Mouse (Mus musculus) limb, embryonic 14.5 days (tissue): ENCODE data around the gene Srrm4. TPM values are rescaled to one million over a fixed set of nuclear protein-coding genes. Genes with fewer than 3 reads are reported as not detected.

Source experiments
- ATAC-seq: fragments of 200-750 bp; cut with Nextera tagmentation; 2 replicates; pipeline ENCODE4 v1.8.0; 2017; ENCODE audit warnings: low read depth, moderate number of reproducible peaks, moderate TSS enrichment; ENCODE audit not compliant: low FRiP score
- DNase-seq: peaks from one replicate; pipeline ENCODE4 v3.0.0-alpha.2; 2015; ENCODE audit warnings: low spot score
- H3K27ac ChIP-seq: fragments of 300-500 bp; sonication (generic); replicated peaks from 2 replicates; pipeline ENCODE4 v1.5.1; 2014; ENCODE audit warnings: low read depth, mild to moderate bottlenecking, low read length, moderate library complexity, mixed read lengths
- H3K27me3 ChIP-seq: fragments of 300-500 bp; sonication (generic); 2 replicates; pipeline ENCODE4 v1.6.1; 2014; ENCODE audit warnings: low read length, mixed read lengths; ENCODE audit not compliant: control insufficient read depth, insufficient read depth
- H3K36me3 ChIP-seq: fragments of 300-500 bp; sonication (generic); 2 replicates; pipeline ENCODE4 v1.6.1; 2014; ENCODE audit warnings: mild to moderate bottlenecking, low read length, moderate library complexity, mixed read lengths; ENCODE audit not compliant: control insufficient read depth, insufficient read depth
- H3K4me1 ChIP-seq: fragments of 300-500 bp; sonication (generic); 2 replicates; pipeline ENCODE4 v1.6.1; 2014; ENCODE audit warnings: antibody characterized with exemption, low read length, mixed read lengths; ENCODE audit not compliant: control insufficient read depth, insufficient read depth
- H3K4me2 ChIP-seq: fragments of 300-500 bp; sonication (generic); replicated peaks from 2 replicates; pipeline ENCODE4 v1.6.1; 2014; ENCODE audit warnings: low read depth, mild to moderate bottlenecking, low read length, moderate library complexity; ENCODE audit not compliant: severe bottlenecking
- H3K4me3 ChIP-seq: fragments of 300-500 bp; sonication (generic); replicated peaks from 2 replicates; pipeline ENCODE4 v1.5.1; 2014; ENCODE audit warnings: low read length
- H3K9ac ChIP-seq: fragments of 300-500 bp; sonication (generic); 2 replicates; pipeline ENCODE4 v1.6.1; 2014; ENCODE audit warnings: mild to moderate bottlenecking, low read depth, low read length, moderate library complexity; ENCODE audit not compliant: severe bottlenecking
- H3K9me3 ChIP-seq: fragments of 300-500 bp; sonication (generic); 2 replicates; pipeline ENCODE4 v1.6.1; 2016; ENCODE audit warnings: low read length; ENCODE audit not compliant: control insufficient read depth
- POLR2A ChIP-seq: fragments of 200-500 bp; IDR thresholded peaks from 2 replicates; pipeline ENCODE4 v1.8.0; 2012; ENCODE audit warnings: inconsistent platforms, mild to moderate bottlenecking, moderate library complexity, borderline replicate concordance; ENCODE audit not compliant: insufficient read depth, insufficient read length; ENCODE audit errors: extremely low read depth
- WGBS: fragments of 180-500 bp; shearing (Covaris S2); extraction: QIAGEN DNeasy Blood & Tissue Kit; methylation state at CpG from one replicate; pipeline ENCODE4 v1.1.7; 2014; 5-methylcytosine and 5-hydroxymethylcytosine counted together
- polyA plus RNA-seq, 2 experiments: library from polyadenylated mRNA; depleted of rRNA in 1 of 2; stranded (reverse) in 1 of 2; unstranded in 1 of 2; fragments of >200 nt; fragmentation: Nextera tagmentation in 1 of 2; extraction: Ambion mirVana in 1 of 2; gene quantifications; 2 replicates each; pipeline versions ENCODE4 v1.2.1 to v1.2.3; 2012 to 2014

Gene Srrm4
- polyA plus RNA-seq, 2 experiments, result 0.44 to 0.80 TPM

DNA sequence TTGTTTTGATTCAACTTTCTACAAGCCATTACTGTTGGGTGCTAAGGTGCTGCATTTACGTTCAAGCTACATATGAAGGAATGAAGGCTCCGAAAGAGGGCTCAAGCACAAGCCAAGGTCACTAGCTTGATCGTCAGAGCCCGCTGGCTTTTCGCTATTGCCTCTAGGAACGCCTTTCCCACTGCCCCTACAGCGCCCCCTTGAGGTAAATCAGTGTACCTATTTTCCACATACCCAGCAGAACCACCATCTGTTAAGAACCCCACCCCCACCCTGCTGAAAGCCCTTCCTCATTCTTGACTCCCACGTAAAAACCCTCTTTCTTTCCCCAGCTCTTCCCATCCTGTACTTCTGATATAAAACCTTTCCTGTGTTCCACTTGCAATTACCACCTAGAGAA is 35.0 kb downstream of the Srrm4 start:
- Histone ChIP-seq H3K9me3 (no peaks in the 10 kb centered on the region), H3K27me3 (no peaks in the 10 kb centered on the region), H3K9ac (no peak overlapping the region), H3K4me1 (no peaks in the 10 kb centered on the region), H3K27ac (no peak overlapping the region), H3K36me3 (no peaks in the 10 kb centered on the region), H3K4me2 (no peak overlapping the region), H3K4me3 (no peak overlapping the region)
- 48% methylated on average over 8 of the region's 8 CpGs for WGBS
- DNase-seq (no peak), ATAC-seq (no peak)
- TF ChIP-seq POLR2A, result no peak

GRCm38 (mm10) chr5:116553868-116554267 is 37.7 kb downstream of the Srrm4 start:
- H3K9ac ChIP-seq, result no peak overlapping the region

DNA sequence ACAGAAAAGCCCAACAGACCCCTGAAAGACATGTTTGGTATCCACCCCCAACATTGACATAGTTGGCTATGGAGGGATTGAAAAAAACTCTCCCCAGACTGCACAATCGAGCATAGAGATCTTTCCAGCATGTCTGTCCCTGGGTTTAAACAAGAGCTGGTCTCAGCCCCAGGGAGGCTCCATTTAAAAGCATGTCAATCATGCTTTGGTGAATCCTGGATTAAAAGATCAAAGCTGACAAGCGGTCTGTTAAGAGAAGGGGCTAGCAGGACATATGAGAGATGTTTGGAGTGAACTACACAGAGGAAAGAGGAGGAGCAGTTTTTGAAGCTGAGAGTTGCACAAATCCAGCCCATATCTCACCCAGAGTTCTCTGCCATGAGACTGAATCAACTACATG is 38.5 kb downstream of the Srrm4 start:
- Histone ChIP-seq H3K4me1 (no peaks in the 10 kb centered on the region), H3K4me3 (no peak overlapping the region), H3K9me3 (no peaks in the 10 kb centered on the region), H3K36me3 (no peaks in the 10 kb centered on the region), H3K9ac (no peak overlapping the region), H3K27me3 (no peaks in the 10 kb centered on the region), H3K27ac (no peak overlapping the region), H3K4me2 (no peak overlapping the region)
- no peak for TF ChIP-seq POLR2A
- DNase-seq, result no peak
- WGBS, result 57% methylated on average over 2 of the region's 2 CpGs
- no peak for ATAC-seq

More at GRCm38 (mm10) chr5:116553868-116554267, 37.7 kb downstream of the Srrm4 start:
- Histone ChIP-seq H3K4me1 (no peaks in the 10 kb centered on the region), H3K27ac (no peak overlapping the region), H3K4me2 (no peak overlapping the region), H3K36me3 (no peaks in the 10 kb centered on the region), H3K4me3 (no peak overlapping the region), H3K27me3 (no peaks in the 10 kb centered on the region), H3K9me3 (no peaks in the 10 kb centered on the region)
- WGBS, result 10% methylated on average over 5 of the region's 5 CpGs
- TF ChIP-seq POLR2A, result no peak
- DNase-seq, result peak; percentile 50
- ATAC-seq, result no peak

GRCm38 (mm10) chr5:116552584-116552983 is 39.0 kb downstream of the Srrm4 start:
- Histone ChIP-seq H3K4me1 (no peaks in the 10 kb centered on the region), H3K9ac (no peak overlapping the region), H3K4me2 (no peak overlapping the region), H3K27me3 (no peaks in the 10 kb centered on the region), H3K36me3 (no peaks in the 10 kb centered on the region), H3K27ac (no peak overlapping the region), H3K4me3 (no peak overlapping the region), H3K9me3 (no peaks in the 10 kb centered on the region)
- DNase-seq (no peak), ATAC-seq (no peak)
- no peak for TF ChIP-seq POLR2A

- no peaks in the 10 kb centered on the region for H3K4me1 ChIP-seq
- ATAC-seq, result no peak
- no peak overlapping the region for H3K4me2 ChIP-seq
- no peak for TF ChIP-seq POLR2A
- WGBS, result 37% methylated on average over 11 of the region's 11 CpGs
- no peaks in the 10 kb centered on the region for H3K27me3 ChIP-seq
- no peak overlapping the region for H3K9ac ChIP-seq
- DNase-seq, result peak; percentile 41
- no peak overlapping the region for H3K4me3 ChIP-seq
- H3K9me3 ChIP-seq, result no peaks in the 10 kb centered on the region
- H3K36me3 ChIP-seq, result no peaks in the 10 kb centered on the region
- H3K27ac ChIP-seq, result no peak overlapping the region
These were observed 45.9 kb downstream of the Srrm4 start for GRCm38 (mm10) chr5:116545746-116546145.

- TF ChIP-seq POLR2A, result no peak
- Histone ChIP-seq H3K4me1 (no peaks in the 10 kb centered on the region), H3K27ac (no peak overlapping the region), H3K9ac (no peak overlapping the region), H3K27me3 (no peaks in the 10 kb centered on the region), H3K4me3 (no peak overlapping the region), H3K36me3 (no peaks in the 10 kb centered on the region), H3K4me2 (no peak overlapping the region), H3K9me3 (no peaks in the 10 kb centered on the region)
- WGBS, result 60% methylated on average over 7 of the region's 7 CpGs
- DNase-seq, result no peak
- no peak for ATAC-seq
These were observed 49.3 kb downstream of the Srrm4 start for GRCm38 (mm10) chr5:116542317-116542716.
